Mouse (Mus musculus) adrenal gland, postnatal 14 days (tissue): ENCODE measurements around the gene Gm867. TPM values are rescaled to one million over a fixed set of nuclear protein-coding genes. Genes with fewer than 3 reads are reported as not detected.

ENCODE experiments used
- DNase-seq: peaks from one replicate; pipeline ENCODE4 v3.0.0; 2021; ENCODE audit warnings: mixed read lengths
- total RNA-seq: library from RNA; stranded (reverse); gene quantifications from 2 replicates; pipeline ENCODE4 v1.2.3, GENCODE M21; 2021

The Gm867 gene
- total RNA-seq, 1 experiment from 2014 or later, result 0.85 TPM

DNA sequence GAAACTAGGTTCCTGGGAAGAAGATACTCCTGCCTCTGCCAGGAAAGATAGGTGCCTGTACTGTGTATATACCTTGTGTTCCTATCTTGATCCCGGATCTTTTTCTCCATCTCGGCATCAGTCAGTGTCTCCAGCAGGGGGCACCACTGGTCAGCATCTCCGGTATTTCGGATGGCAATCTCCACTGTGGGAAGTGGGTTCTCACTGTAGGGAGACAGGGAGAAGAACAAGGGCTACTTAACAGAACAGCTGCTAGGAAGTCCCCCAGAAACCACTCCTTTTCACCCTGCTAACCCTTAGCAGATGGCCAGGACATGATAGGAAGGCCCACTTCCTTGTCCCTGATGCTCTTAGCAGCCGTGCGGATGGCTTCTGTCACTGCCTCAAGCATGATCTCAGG is 43.1 kb downstream of the Gm867 start:
- peak; percentile 84 for DNase-seq

DNA sequence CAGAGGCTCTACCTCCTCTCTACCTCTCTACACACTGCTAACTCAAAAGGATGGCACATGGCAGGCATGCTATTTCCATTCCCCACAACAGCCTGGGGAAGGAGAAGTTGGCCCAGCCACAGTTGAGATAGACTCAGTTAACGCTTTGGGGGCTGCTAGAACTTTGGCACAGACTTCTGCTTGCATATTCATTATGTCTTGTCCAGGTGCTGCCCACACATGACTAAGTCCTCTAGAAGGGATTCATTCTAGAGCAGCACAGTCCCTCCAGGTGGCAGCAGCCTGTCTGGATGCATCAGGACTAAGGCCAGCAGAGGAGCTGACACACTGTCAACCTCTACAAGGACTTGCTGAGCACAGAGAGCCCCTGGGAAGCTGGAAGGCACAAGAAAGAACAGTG is 44.3 kb downstream of the Gm867 start:
- DNase-seq, result no peak

DNA sequence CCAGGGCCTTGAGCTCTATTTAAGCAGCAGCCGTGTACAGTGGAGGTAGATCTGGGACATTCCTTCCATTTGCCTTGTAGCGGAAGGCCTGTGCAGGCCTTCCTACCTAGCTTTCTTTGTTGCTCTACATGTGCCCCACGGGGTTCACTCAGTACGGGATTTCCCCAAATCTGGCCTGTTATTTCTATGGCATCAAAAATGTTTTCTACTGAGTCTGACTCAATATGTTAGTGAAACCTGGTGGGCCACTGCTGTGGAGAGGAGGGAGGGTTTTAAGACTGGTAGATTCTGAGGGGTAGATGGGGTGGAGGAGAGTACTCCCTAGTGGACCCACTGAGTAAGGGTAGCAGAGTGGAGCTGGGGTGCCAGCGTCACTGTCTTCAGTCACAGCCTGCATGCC is 44.7 kb downstream of the Gm867 start:
- DNase-seq, result no peak

DNA sequence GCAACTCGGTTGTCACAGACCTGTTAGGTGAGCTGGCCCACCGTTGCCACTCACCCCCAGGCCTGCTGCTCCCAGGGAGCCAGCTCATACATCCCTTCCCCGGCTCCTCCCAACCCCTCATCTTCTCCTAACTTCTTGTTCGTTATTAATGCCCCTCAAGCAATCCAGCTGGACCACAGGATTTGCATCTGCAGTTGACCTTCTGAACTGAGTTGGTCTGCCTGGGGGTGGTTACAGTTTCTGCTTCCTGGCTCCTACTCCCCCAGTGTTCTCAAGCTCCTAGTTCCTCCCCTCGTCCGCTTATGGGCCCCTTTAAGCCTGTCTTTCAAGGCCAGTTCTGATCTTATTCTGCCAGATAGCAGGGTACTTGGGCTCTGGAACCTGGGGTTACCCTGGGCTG is 45.9 kb downstream of the Gm867 start:
- DNase-seq, result no peak

DNA sequence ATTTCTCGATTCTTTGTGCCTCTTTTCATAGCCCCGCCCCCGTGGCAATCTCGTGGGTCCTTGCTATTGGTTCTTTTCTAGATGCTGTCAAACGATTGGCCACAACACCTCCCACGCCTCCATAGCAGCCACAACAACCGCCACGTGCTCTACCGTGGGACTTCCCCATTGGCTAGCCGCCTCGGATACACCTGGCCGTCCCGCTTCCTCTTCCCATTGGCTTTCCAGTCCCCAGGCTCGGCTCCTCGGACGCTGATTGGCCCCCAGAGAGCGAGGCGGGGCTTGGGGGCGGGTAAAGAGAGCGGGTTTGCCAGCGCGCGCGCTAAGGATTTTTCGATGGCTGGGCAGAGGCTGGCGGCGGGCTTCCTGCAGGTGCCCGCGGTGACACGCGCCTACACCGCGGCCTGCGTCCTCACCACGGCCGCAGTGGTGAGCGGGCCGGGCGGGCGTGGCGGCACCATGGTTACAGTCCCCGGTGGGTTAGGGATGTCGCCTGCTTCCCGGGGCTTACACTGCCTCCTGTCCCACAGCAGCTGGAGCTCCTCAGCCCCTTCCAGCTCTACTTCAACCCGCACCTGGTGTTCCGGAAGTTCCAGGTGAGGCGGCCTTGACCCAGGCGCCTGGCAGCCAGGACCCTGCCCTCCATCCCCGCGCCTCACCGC is 47.3 kb downstream of the Gm867 start, which contains the start of gene Derl3:
Gene Derl3 (plus strand): TSS at position 325 of the 662 bp plus-strand sequence.
- DNase-seq, result peak; percentile 97

DNA sequence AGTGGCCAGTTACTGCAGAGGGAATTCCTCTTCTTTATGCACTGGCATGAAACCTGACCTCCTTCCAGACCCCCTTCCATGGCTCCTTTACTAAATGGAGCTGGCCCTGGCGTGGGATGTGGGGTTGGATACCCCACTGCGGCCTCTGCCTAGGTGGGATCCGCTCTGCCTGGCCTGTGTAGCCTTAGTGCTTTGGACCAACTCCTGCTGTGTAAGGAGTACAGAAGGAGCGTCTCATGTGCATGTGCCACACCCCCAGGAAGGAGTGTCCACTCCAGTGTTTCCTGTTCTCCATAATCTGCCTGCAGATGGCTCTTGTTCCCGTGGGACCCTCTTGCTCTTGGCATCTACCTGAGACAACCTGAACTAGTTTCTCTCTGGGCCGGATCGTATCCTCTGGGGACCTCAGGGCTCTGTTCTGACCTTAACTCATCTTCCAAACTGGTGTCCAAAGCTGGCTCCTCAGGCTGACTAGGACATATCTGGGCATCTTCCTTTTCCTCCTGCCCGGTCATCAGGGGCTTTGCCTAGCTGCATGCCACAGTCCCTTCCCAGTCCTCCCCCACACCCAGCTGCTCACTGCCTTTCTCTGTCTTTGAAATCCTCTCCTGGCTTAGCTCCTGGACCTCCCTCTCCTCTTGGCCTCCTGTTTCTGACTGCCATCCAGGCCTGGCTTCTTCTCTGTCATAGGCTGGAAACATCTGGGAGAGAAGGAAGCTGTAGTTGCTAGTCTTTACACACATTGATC is 50.9 kb downstream of the Gm867 start:
- no peak for DNase-seq

Other genes with a start within 250 kb of the Gm867 start
- gene Cabin1, start 176.3 kb downstream of the Gm867 start, total RNA-seq, result 34.2 and 36.2 TPM in 2 replicates
- 210 and 231 TPM in 2 replicates for gene Ddt, start 167.3 kb downstream of the Gm867 start, total RNA-seq
- gene Gm20441, start 159.7 kb downstream of the Gm867 start, total RNA-seq, result not detected in 2 replicates
- 20.2 and 21.2 TPM in 2 replicates for gene Gstt3, start 159.3 kb downstream of the Gm867 start, total RNA-seq
- gene Gstt1, start 142.1 kb downstream of the Gm867 start, total RNA-seq, result 69.1 and 93.9 TPM in 2 replicates
- gene Gstt4, start 118.1 kb downstream of the Gm867 start, total RNA-seq, result 0.59 and 0.79 TPM in 2 replicates
- 33.3 and 40.9 TPM in 2 replicates for gene Gstt2, start 103.2 kb downstream of the Gm867 start, total RNA-seq
- 259 and 296 TPM in 2 replicates for gene Mif, start 80.4 kb downstream of the Gm867 start, total RNA-seq
- 1.8 and 1.9 TPM in 2 replicates for gene Derl3, start 47.3 kb downstream of the Gm867 start, total RNA-seq
- gene Smarcb1, start 19.1 kb downstream of the Gm867 start, total RNA-seq, result 75.0 and 79.3 TPM in 2 replicates
- gene Chchd10, start 7.5 kb downstream of the Gm867 start, total RNA-seq, result 1,334 and 1,341 TPM in 2 replicates
- 7.9 and 8.6 TPM in 2 replicates for gene Mmp11, start 4.2 kb downstream of the Gm867 start, total RNA-seq
- gene Vpreb3, start 2.4 kb upstream of the Gm867 start, total RNA-seq, result 1.7 and 2.2 TPM in 2 replicates
- gene Gm5134, start 13.8 kb upstream of the Gm867 start, total RNA-seq, result not detected in 2 replicates
- gene Zfp280b, start 92.0 kb upstream of the Gm867 start, total RNA-seq, result 8.8 and 11.5 TPM in 2 replicates
- not detected in 2 replicates for gene Slc5a4b, start 170.3 kb upstream of the Gm867 start, total RNA-seq
- gene Slc5a4a, start 206.8 kb upstream of the Gm867 start, total RNA-seq, result not detected in 2 replicates